Mouse (Mus musculus) heart, adult 2 months (tissue): Measurements from ENCODE around the gene Ugt1a7c. TPM values are rescaled to one million over a fixed set of nuclear protein-coding genes. Genes with fewer than 3 reads are reported as not detected.

Experiments used
- DNase-seq, 2 experiments: peaks; one replicate each; pipeline ENCODE4 v3.0.0; 2021
- H3K27ac ChIP-seq: fragments of 200-600 bp; 2 replicates; pipeline ENCODE4 v1.8.1; 2022
- H3K27me3 ChIP-seq: fragments of 200-500 bp; 2 replicates; pipeline ENCODE4 v1.6.1; 2012; ENCODE audit warnings: mild to moderate bottlenecking, low read length, inconsistent platforms, mixed read lengths; ENCODE audit not compliant: control insufficient read depth, insufficient read depth
- H3K36me3 ChIP-seq: fragments of 200-500 bp; 2 replicates; pipeline ENCODE4 v1.6.1; 2012; ENCODE audit warnings: low read length, inconsistent platforms; ENCODE audit not compliant: control insufficient read depth, insufficient read depth
- H3K4me1 ChIP-seq: fragments of 200-500 bp; 2 replicates; pipeline ENCODE4 v1.6.1; 2011; ENCODE audit warnings: low read length; ENCODE audit not compliant: control insufficient read depth, insufficient read depth
- H3K4me3 ChIP-seq: fragments of 200-600 bp; 2 replicates; pipeline ENCODE4 v1.8.1; 2022
- H3K79me2 ChIP-seq: fragments of 200-500 bp; replicated peaks from 2 replicates; pipeline ENCODE4 v1.6.1; 2012; ENCODE audit warnings: mild to moderate bottlenecking, inconsistent platforms, low read length, moderate library complexity, mixed read lengths; ENCODE audit not compliant: control insufficient read depth, insufficient read depth
- H3K9ac ChIP-seq: fragments of 200-500 bp; 2 replicates; pipeline ENCODE4 v1.6.1; 2012; ENCODE audit warnings: low read depth, mild to moderate bottlenecking, control low read depth, inconsistent platforms, low read length, mixed read lengths
- CTCF ChIP-seq: fragments of 200-600 bp; IDR thresholded peaks from 2 replicates; pipeline ENCODE4 v1.8.1; 2022; ENCODE audit warnings: antibody characterized with exemption, mild to moderate bottlenecking, moderate library complexity
- EP300 ChIP-seq: fragments of 200-500 bp; IDR thresholded peaks from 2 replicates; pipeline ENCODE4 v1.6.1; 2011; ENCODE audit warnings: low read depth, low read length, control low read depth; ENCODE audit not compliant: insufficient read depth
- POLR2A ChIP-seq: fragments of 200-500 bp; IDR thresholded peaks from 2 replicates; pipeline ENCODE4 v1.6.1; 2011; ENCODE audit warnings: mild to moderate bottlenecking, low read depth, low read length, control low read depth; ENCODE audit not compliant: insufficient read depth
- WGBS: fragments of 180-500 bp; shearing (Covaris S2); methylation state at CpG from one replicate; pipeline ENCODE4 v1.1.7; 2018; 5-methylcytosine and 5-hydroxymethylcytosine counted together
- intact Hi-C: fragments of 180-260 bp; cut with DNase I; formaldehyde crosslinking; loops from one replicate; pipeline ENCODE4 v1.15.1; 2025
- polyA plus RNA-seq: library from polyadenylated mRNA; depleted of rRNA; stranded (reverse); fragments of >200 nt; gene quantifications from 2 replicates; pipeline ENCODE4 v1.2.3, GENCODE M21; 2012
- total RNA-seq, 2 experiments: library from RNA; stranded (reverse); gene quantifications; 2 replicates each; pipeline ENCODE4 v1.2.3; 2021

Gene Ugt1a7c
- total and polyA plus RNA-seq, 3 experiments: 0.70 to 1.2 (median 0.90) TPM

- no peak overlapping the region for H3K4me3 ChIP-seq
- H3K36me3 ChIP-seq: no peaks in the 10 kb centered on the region
- no peaks in the 10 kb centered on the region for H3K4me1 ChIP-seq
- intact Hi-C loops: no loop called here
- no peak overlapping the region for H3K27ac ChIP-seq
- no peaks in the 10 kb centered on the region for H3K79me2 ChIP-seq
- WGBS: 88% methylated on average over 5 of the region's 5 CpGs
- no peak overlapping the region for H3K9ac ChIP-seq
- DNase-seq: no peak
- H3K27me3 ChIP-seq: no peaks in the 10 kb centered on the region
- TF ChIP-seq CTCF (no peak), POLR2A (no peak), EP300 (no peak)
Measured at GRCm38 (mm10) chr1:88186325-88186935, 91.6 kb downstream of the Ugt1a7c start.

GRCm38 (mm10) chr1:88192136-88192535, 97.3 kb downstream of the Ugt1a7c start:
- no peak overlapping the region for H3K4me3 ChIP-seq
- no peaks in the 10 kb centered on the region for H3K36me3 ChIP-seq
- no peaks in the 10 kb centered on the region for H3K4me1 ChIP-seq
- no peak overlapping the region for H3K27ac ChIP-seq
- H3K79me2 ChIP-seq: no peaks in the 10 kb centered on the region
- 72% methylated on average over 3 of the region's 3 CpGs for WGBS
- H3K27me3 ChIP-seq: no peaks in the 10 kb centered on the region
- DNase-seq: no peak
- intact Hi-C loops: no loop called here
- no peak overlapping the region for H3K9ac ChIP-seq
- TF ChIP-seq CTCF (no peak), POLR2A (no peak), EP300 (no peak)

GRCm38 (mm10) chr1:88195687-88196086, 100.8 kb downstream of the Ugt1a7c start:
- Histone ChIP-seq H3K79me2 (no peaks in the 10 kb centered on the region), H3K4me3 (no peak overlapping the region), H3K27me3 (0 out of 2 replicates have a peak, but pooled peaks cover 1% of the 10 kb centered on the region), H3K27ac (no peak overlapping the region), H3K36me3 (no peaks in the 10 kb centered on the region), H3K9ac (no peak overlapping the region), H3K4me1 (no peaks in the 10 kb centered on the region)
- intact Hi-C loops: no loop called here
- WGBS: 84% methylated on average over 1 of the region's 1 CpGs
- DNase-seq: no peak
- TF ChIP-seq EP300 (no peak), POLR2A (no peak), CTCF (no peak)

GRCm38 (mm10) chr1:88197443-88197842, 102.6 kb downstream of the Ugt1a7c start:
- intact Hi-C loops: no loop called here
- no peak for TF ChIP-seq CTCF
- no peak for TF ChIP-seq EP300
- no peak for TF ChIP-seq POLR2A

GRCm38 (mm10) chr1:88199996-88200395, 105.1 kb downstream of the Ugt1a7c start:
- no peak for DNase-seq
- Histone ChIP-seq H3K27me3 (0 out of 2 replicates have a peak, but pooled peaks cover 1% of the 10 kb centered on the region), H3K9ac (no peak overlapping the region), H3K4me3 (no peak overlapping the region), H3K27ac (no peak overlapping the region), H3K4me1 (no peaks in the 10 kb centered on the region), H3K36me3 (no peaks in the 10 kb centered on the region), H3K79me2 (no peaks in the 10 kb centered on the region)
- intact Hi-C loops: no loop called here
- no peak for TF ChIP-seq POLR2A
- no peak for TF ChIP-seq EP300
- TF ChIP-seq CTCF: no peak
- 46% methylated on average over 2 of the region's 2 CpGs for WGBS

More at GRCm38 (mm10) chr1:88197443-88197842, 102.6 kb downstream of the Ugt1a7c start:
- Histone ChIP-seq H3K36me3 (no peaks in the 10 kb centered on the region), H3K9ac (no peak overlapping the region), H3K79me2 (no peaks in the 10 kb centered on the region), H3K4me1 (no peaks in the 10 kb centered on the region), H3K27ac (no peak overlapping the region), H3K4me3 (no peak overlapping the region), H3K27me3 (0 out of 2 replicates have a peak, but pooled peaks cover 1% of the 10 kb centered on the region)
- no peak for DNase-seq
- WGBS: 63% methylated on average over 3 of the region's 3 CpGs

- no peaks in the 10 kb centered on the region for H3K4me1 ChIP-seq
- DNase-seq: no peak
- no peaks in the 10 kb centered on the region for H3K36me3 ChIP-seq
- H3K4me3 ChIP-seq: no peak within 1 kb of the TSS
- H3K79me2 ChIP-seq: no peaks in the 10 kb centered on the region
- no peak within 1 kb of the TSS for H3K27ac ChIP-seq
- intact Hi-C loops: no loop called here
- H3K9ac ChIP-seq: no peak within 1 kb of the TSS
- 75% methylated on average over 7 of the region's 7 CpGs for WGBS
- TF ChIP-seq CTCF: no peak
- TF ChIP-seq POLR2A: no peak
- no peak for TF ChIP-seq EP300
- H3K27me3 ChIP-seq: 0 out of 2 replicates have a peak, but pooled peaks cover 1% of the 10 kb centered on the region
Measured at GRCm38 (mm10) chr1:88200456-88200855, 105.6 kb downstream of the Ugt1a7c start, which contains the start of gene Ugt1a2. Ugt1a2 (plus strand) TSS chr1:88200601.
